Mouse (Mus musculus): ENCODE results near the gene Gm42674. TPM values are rescaled to one million over a fixed set of nuclear protein-coding genes. Genes with fewer than 3 reads are reported as not detected.

Gm42674 gene
- total and polyA plus RNA-seq, 3 experiments: not detected

DNA sequence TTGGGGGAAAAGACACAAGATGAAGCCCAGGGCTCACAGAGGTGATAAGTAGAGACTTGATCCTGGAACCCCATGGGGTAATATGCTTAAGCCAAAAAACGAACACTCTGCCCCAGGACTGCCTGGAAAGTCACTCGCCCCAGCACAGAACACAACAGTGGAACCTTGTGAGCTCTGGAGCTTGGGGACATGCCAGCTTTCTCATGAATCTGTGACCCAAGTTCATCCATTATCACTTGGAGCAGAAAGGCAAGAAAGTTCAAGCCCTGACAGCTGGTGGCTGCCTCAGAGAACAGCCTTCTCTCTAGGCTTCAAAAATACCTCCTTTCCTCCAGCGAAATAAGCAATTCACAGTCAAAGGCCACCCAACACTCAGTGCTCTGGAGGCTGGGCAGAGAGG lies 2.3 kb upstream of the Gm42674 start:
- WGBS: 59% methylated on average over 3 of the region's 3 CpGs
- peaks cover 13% of the 10 kb centered on the region for H3K4me1 ChIP-seq (ENCODE audit: control insufficient read depth, insufficient read depth, low read length)
- no peak for TF ChIP-seq POLR2A (IDR thresholded peaks at IDR 0.05; ENCODE audit: insufficient read depth, low read depth, low read length)
- no peaks in the 10 kb centered on the region for H3K27me3 ChIP-seq (ENCODE audit: control insufficient read depth, insufficient read depth, low read length)
- no peaks in the 10 kb centered on the region for H3K79me2 ChIP-seq (replicated peaks; ENCODE audit: control insufficient read depth, insufficient read depth, low read length)
- no peak overlapping the region; the same call in 1 of the 2 replicates for H3K27ac ChIP-seq
- peak in 1 of 2 experiments; percentile 52 for DNase-seq
- no peak overlapping the region for H3K4me3 ChIP-seq
- intact Hi-C loops (cut with DNase I): no loop called here
- no peaks in the 10 kb centered on the region for H3K36me3 ChIP-seq (ENCODE audit: control insufficient read depth, insufficient read depth, low read length)
- no peak overlapping the region for H3K9ac ChIP-seq (ENCODE audit: low read depth, low read length)

DNA sequence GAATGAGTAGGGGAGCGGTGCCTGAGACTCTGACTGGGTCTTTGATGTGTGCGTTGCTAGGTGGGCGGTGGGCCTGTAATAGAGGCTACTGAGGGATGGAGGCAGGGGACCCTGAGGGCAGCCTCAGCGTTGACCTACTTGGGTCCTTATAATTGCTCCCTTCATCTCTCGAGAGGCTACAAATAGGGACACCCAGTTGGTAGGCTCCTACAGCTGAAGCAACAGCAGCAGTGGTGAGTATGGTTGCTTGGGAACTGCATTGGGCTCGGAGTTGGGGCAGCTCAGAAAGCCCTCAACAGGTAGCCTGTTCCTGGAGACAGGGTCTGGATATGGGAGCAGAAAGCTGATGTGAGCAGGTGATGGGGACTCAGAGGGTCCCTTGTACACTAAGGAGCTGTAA lies 1.7 kb upstream of the Gm42674 start:
- DNase-seq: no peak
- TF ChIP-seq EP300 (IDR thresholded peaks at IDR 0.05; ENCODE audit: insufficient read depth, low read depth, low read length) (no peak), POLR2A (IDR thresholded peaks at IDR 0.05; ENCODE audit: insufficient read depth, low read depth, low read length) (no peak), CTCF (IDR thresholded peaks at IDR 0.05) (no peak)
- peaks cover 19% of the 10 kb centered on the region for H3K4me1 ChIP-seq (ENCODE audit: control insufficient read depth, insufficient read depth, low read length)
- H3K9ac ChIP-seq (ENCODE audit: low read depth, low read length): no peak overlapping the region
- 86% methylated on average over 6 of the region's 6 CpGs for WGBS
- intact Hi-C loops (cut with DNase I): no loop called here
- no peak overlapping the region for H3K4me3 ChIP-seq
- no peaks in the 10 kb centered on the region for H3K27me3 ChIP-seq (ENCODE audit: control insufficient read depth, insufficient read depth, low read length)
- H3K36me3 ChIP-seq (ENCODE audit: control insufficient read depth, insufficient read depth, low read length): no peaks in the 10 kb centered on the region
- peak overlapping the region; percentile 49 for H3K27ac ChIP-seq
- H3K79me2 ChIP-seq (replicated peaks; ENCODE audit: control insufficient read depth, insufficient read depth, low read length): no peaks in the 10 kb centered on the region

DNA sequence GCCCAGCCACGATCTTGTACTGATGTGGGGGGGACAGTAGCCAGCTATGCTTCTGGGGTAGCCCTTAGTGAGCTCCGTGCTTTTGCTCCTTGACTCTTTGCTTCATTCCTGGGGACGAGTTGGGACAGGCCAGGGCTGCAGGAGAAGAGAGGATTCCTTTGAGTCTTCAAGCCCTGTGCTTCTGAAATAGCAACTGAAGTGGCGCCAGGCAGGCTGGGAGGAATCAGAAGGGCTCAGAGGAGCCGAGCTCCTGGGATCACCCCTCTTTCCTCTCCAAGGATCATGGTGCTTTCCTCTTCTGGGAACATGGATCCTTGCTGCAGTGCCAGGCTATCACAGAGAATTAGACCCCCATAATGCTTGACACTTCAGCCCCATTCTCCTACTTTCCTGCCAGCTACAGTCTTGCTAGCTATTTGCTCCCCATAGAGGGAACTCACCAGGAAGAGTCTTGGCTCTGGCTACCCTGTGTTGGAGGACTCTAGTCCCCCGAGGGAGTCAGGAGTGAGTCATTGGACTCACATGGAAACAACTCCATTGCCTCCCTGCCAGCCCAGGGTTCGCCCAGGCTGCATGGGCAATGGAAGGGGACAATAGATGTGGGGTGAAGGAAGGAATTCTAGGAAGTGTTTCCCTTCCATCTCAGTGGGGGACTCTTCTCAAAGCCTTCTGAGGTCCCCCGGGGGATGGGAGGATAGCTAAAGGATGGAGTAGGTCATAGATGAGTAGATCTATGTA lies 1.1 kb upstream of the Gm42674 start:
- Histone ChIP-seq H3K27ac (peak overlapping the region; percentile 49), H3K4me1 (ENCODE audit: control insufficient read depth, insufficient read depth, low read length) (peaks cover 20% of the 10 kb centered on the region), H3K79me2 (replicated peaks; ENCODE audit: control insufficient read depth, insufficient read depth, low read length) (no peaks in the 10 kb centered on the region), H3K4me3 (no peak overlapping the region), H3K27me3 (ENCODE audit: control insufficient read depth, insufficient read depth, low read length) (no peaks in the 10 kb centered on the region), H3K36me3 (ENCODE audit: control insufficient read depth, insufficient read depth, low read length) (no peaks in the 10 kb centered on the region), H3K9ac (ENCODE audit: low read depth, low read length) (no peak overlapping the region)
- DNase-seq: peak; percentile 59 to 72
- whole genome bisulfite sequencing: 61% methylated on average over 8 of the region's 8 CpGs
- intact Hi-C loops (cut with DNase I): no loop called here
- no peak for TF ChIP-seq POLR2A (IDR thresholded peaks at IDR 0.05; ENCODE audit: insufficient read depth, low read depth, low read length)
- no peak for TF ChIP-seq EP300 (IDR thresholded peaks at IDR 0.05; ENCODE audit: insufficient read depth, low read depth, low read length)
- TF ChIP-seq CTCF (IDR thresholded peaks at IDR 0.05): no peak

DNA sequence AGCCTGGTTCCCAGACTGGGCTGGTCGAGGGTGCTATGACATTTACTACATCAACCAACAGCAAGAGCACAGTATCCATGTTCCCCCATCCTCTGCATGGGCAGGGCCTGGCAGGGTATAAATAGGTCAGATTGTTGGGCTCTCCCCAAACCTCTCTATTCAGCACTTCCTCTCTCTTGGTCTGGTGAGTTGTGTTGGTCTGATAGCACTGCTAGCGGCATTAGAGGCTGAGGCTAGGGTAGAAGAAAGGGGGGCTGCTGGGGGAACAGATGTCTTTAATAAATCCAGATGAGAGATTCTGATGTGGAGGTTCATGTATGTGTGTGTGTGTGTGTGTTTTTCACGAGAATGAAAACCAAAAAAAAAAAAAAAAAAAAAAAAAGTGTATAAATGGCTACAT lies 1.9 kb downstream of the Gm42674 start, which contains the start of gene S100a4:
TSS of gene S100a4 (plus strand) at position 149 of the 400 bp plus-strand sequence.
- WGBS: 30% methylated on average over 3 of the region's 3 CpGs
- H3K27ac ChIP-seq: peak within 1 kb of the TSS; percentile 53
- peaks cover 16% of the 10 kb centered on the region for H3K4me1 ChIP-seq (ENCODE audit: control insufficient read depth, insufficient read depth, low read length)
- no peak within 1 kb of the TSS for H3K9ac ChIP-seq (ENCODE audit: low read depth, low read length)
- H3K27me3 ChIP-seq (ENCODE audit: control insufficient read depth, insufficient read depth, low read length): no peaks in the 10 kb centered on the region
- TF ChIP-seq CTCF (IDR thresholded peaks at IDR 0.05) (no peak), EP300 (IDR thresholded peaks at IDR 0.05; ENCODE audit: insufficient read depth, low read depth, low read length) (no peak), POLR2A (IDR thresholded peaks at IDR 0.05; ENCODE audit: insufficient read depth, low read depth, low read length) (no peak)
- no peaks in the 10 kb centered on the region for H3K36me3 ChIP-seq (ENCODE audit: control insufficient read depth, insufficient read depth, low read length)
- intact Hi-C loops (cut with DNase I): no loop called here
- no peak within 1 kb of the TSS for H3K4me3 ChIP-seq
- no peaks in the 10 kb centered on the region for H3K79me2 ChIP-seq (replicated peaks; ENCODE audit: control insufficient read depth, insufficient read depth, low read length)
- DNase-seq: peak in 1 of 2 experiments; percentile 53

DNA sequence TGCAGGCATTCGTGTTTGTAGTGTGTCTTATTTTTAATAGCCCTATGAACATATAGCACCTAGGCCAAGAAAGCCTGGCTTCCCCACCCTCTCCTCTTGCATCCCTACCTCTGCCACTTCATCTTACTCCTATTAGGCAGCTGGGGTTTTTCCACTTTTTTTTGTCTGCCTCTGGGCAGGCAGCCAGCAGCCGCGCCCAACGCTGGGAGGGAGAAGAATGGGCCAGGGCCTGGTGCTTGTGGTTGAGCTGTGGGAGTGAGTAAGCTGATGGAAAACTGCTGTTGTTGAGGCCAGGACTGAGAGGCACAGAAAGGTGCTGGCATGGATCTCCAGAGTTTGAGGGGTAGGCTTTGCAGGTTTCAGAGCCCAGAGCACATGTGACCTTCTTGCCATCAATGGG lies 2.7 kb downstream of the Gm42674 start:
- DNase-seq: peak; percentile 88
- WGBS: 23% methylated on average over 4 of the region's 4 CpGs
- H3K79me2 ChIP-seq (replicated peaks; ENCODE audit: control insufficient read depth, insufficient read depth, low read length): no peaks in the 10 kb centered on the region
- H3K27ac ChIP-seq: peak overlapping the region; percentile 53
- no peak overlapping the region for H3K4me3 ChIP-seq
- H3K27me3 ChIP-seq (ENCODE audit: control insufficient read depth, insufficient read depth, low read length): no peaks in the 10 kb centered on the region
- intact Hi-C loops (cut with DNase I): no loop called here
- no peaks in the 10 kb centered on the region for H3K36me3 ChIP-seq (ENCODE audit: control insufficient read depth, insufficient read depth, low read length)
- peaks cover 16% of the 10 kb centered on the region for H3K4me1 ChIP-seq (ENCODE audit: control insufficient read depth, insufficient read depth, low read length)
- no peak overlapping the region for H3K9ac ChIP-seq (ENCODE audit: low read depth, low read length)
- TF ChIP-seq CTCF (IDR thresholded peaks at IDR 0.05) (no peak), EP300 (IDR thresholded peaks at IDR 0.05; ENCODE audit: insufficient read depth, low read depth, low read length) (peak; percentile 63; the same call in 1 of the 2 replicates)

DNA sequence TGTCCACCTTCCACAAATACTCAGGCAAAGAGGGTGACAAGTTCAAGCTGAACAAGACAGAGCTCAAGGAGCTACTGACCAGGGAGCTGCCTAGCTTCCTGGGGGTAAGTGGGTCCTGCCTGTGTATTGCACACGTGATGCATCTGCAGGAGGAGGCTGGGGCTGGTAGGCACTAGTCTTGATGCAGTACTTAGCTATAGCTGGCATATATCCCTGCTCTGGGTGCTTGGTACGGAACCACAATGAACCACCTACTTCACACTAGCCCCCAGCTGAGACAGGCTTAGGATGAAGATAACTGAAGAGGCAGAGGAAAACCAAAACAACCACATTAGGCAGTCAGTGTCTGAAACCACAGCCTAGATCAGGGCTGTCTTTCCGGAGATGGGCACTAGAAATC lies 3.3 kb downstream of the Gm42674 start:
- WGBS: 93% methylated on average over 3 of the region's 3 CpGs

More for the DNA sequence above, 3.3 kb downstream of the Gm42674 start:
- peaks cover 15% of the 10 kb centered on the region for H3K4me1 ChIP-seq (ENCODE audit: control insufficient read depth, insufficient read depth, low read length)
- no peak overlapping the region for H3K4me3 ChIP-seq
- H3K9ac ChIP-seq (ENCODE audit: low read depth, low read length): no peak overlapping the region
- TF ChIP-seq POLR2A (IDR thresholded peaks at IDR 0.05; ENCODE audit: insufficient read depth, low read depth, low read length) (no peak), EP300 (IDR thresholded peaks at IDR 0.05; ENCODE audit: insufficient read depth, low read depth, low read length) (no peak), CTCF (IDR thresholded peaks at IDR 0.05) (no peak)
- no peaks in the 10 kb centered on the region for H3K36me3 ChIP-seq (ENCODE audit: control insufficient read depth, insufficient read depth, low read length)
- no peaks in the 10 kb centered on the region for H3K79me2 ChIP-seq (replicated peaks; ENCODE audit: control insufficient read depth, insufficient read depth, low read length)
- DNase-seq: no peak
- H3K27ac ChIP-seq: peak overlapping the region; percentile 53
- H3K27me3 ChIP-seq (ENCODE audit: control insufficient read depth, insufficient read depth, low read length): no peaks in the 10 kb centered on the region
- intact Hi-C loops (cut with DNase I): no loop called here
